Mouse (Mus musculus): Measurements from ENCODE around the gene Megf6.

The Megf6 gene

GRCm38 (mm10) chr4:154170506-154171150 is at the start of gene Megf6:
Gene Megf6, plus strand, starts transcription at chr4:154170730.
- no peak for DNase-seq (ENCODE audit: low read depth in 1 of 2, low spot score in 2 of 2)

- no peak for DNase-seq (ENCODE audit: low read depth in 1 of 2, low spot score in 2 of 2)
These were observed 48.7 kb upstream of the Megf6 start for GRCm38 (mm10) chr4:154121800-154122199.

- DNase-seq (ENCODE audit: low read depth in 1 of 2, low spot score in 2 of 2) = no peak
These were observed 48.2 kb upstream of the Megf6 start for GRCm38 (mm10) chr4:154122374-154122773.

- DNase-seq (ENCODE audit: low read depth in 1 of 2, low spot score in 2 of 2) = no peak
These were observed 47.0 kb upstream of the Megf6 start for GRCm38 (mm10) chr4:154123553-154123952.

GRCm38 (mm10) chr4:154125202-154125601 is 45.3 kb upstream of the Megf6 start:
- DNase-seq (ENCODE audit: low read depth in 1 of 2, low spot score in 2 of 2) = no peak

GRCm38 (mm10) chr4:154127273-154127672 is 43.3 kb upstream of the Megf6 start:
- no peak for DNase-seq (ENCODE audit: low read depth in 1 of 2, low spot score in 2 of 2)

- no peak for DNase-seq (ENCODE audit: low read depth in 1 of 2, low spot score in 2 of 2)
These were observed 40.6 kb upstream of the Megf6 start for GRCm38 (mm10) chr4:154129950-154130349.

GRCm38 (mm10) chr4:154131894-154132293 is 38.6 kb upstream of the Megf6 start:
- no peak for DNase-seq (ENCODE audit: low read depth in 1 of 2, low spot score in 2 of 2)

- DNase-seq (ENCODE audit: low read depth in 1 of 2, low spot score in 2 of 2) = no peak
These were observed 35.7 kb upstream of the Megf6 start for GRCm38 (mm10) chr4:154134803-154135202.

GRCm38 (mm10) chr4:154137139-154137538 is 33.4 kb upstream of the Megf6 start:
- DNase-seq (ENCODE audit: low read depth in 1 of 2, low spot score in 2 of 2) = no peak

GRCm38 (mm10) chr4:154139671-154140181 is 30.8 kb upstream of the Megf6 start:
- DNase-seq (ENCODE audit: low read depth in 1 of 2, low spot score in 2 of 2) = no peak

- no peak for DNase-seq (ENCODE audit: low read depth in 1 of 2, low spot score in 2 of 2)
These were observed 30.5 kb upstream of the Megf6 start, which contains the start of gene Trp73 for GRCm38 (mm10) chr4:154140182-154140212. Gene Trp73, minus strand, starts transcription at chr4:154140208.

GRCm38 (mm10) chr4:154140213-154141008 is 30.1 kb upstream of the Megf6 start:
- no peak for DNase-seq (ENCODE audit: low read depth in 1 of 2, low spot score in 2 of 2)

GRCm38 (mm10) chr4:154141009-154141867 is 29.3 kb upstream of the Megf6 start:
- no peak for DNase-seq (ENCODE audit: low read depth in 1 of 2, low spot score in 2 of 2)

GRCm38 (mm10) chr4:154142211-154143040 is 28.1 kb upstream of the Megf6 start, which contains the start of gene Wrap73:
Gene Wrap73, plus strand, starts transcription at chr4:154142372.
- DNase-seq (ENCODE audit: low read depth in 1 of 2, low spot score in 2 of 2) = peak; percentile 38 to 64

GRCm38 (mm10) chr4:154144712-154145111 is 25.8 kb upstream of the Megf6 start:
- no peak for DNase-seq (ENCODE audit: low read depth in 1 of 2, low spot score in 2 of 2)

- no peak for DNase-seq (ENCODE audit: low read depth in 1 of 2, low spot score in 2 of 2)
These were observed 24.2 kb upstream of the Megf6 start for GRCm38 (mm10) chr4:154146342-154146741.

GRCm38 (mm10) chr4:154154104-154154503 is 16.4 kb upstream of the Megf6 start:
- no peak for DNase-seq (ENCODE audit: low read depth in 1 of 2, low spot score in 2 of 2)

GRCm38 (mm10) chr4:154156050-154156449 is 14.5 kb upstream of the Megf6 start:
- DNase-seq (ENCODE audit: low read depth in 1 of 2, low spot score in 2 of 2) = no peak

GRCm38 (mm10) chr4:154157970-154158662 is 12.4 kb upstream of the Megf6 start:
- no peak for DNase-seq (ENCODE audit: low read depth in 1 of 2, low spot score in 2 of 2)
